Mouse (Mus musculus) G1E-ER4 (cell line): ENCODE results near the gene Alox8. TPM values are rescaled to one million over a fixed set of nuclear protein-coding genes. Genes with fewer than 3 reads are reported as not detected.

Experiments
- GATA1 ChIP-seq: IDR thresholded peaks from one replicate; pipeline ENCODE4 v1.8.0; 2012; ENCODE audit warnings: low read length, inconsistent platforms
- polyA plus RNA-seq: library from polyadenylated mRNA; stranded (reverse); fragments of >175 nt; gene quantifications from 2 replicates; pipeline ENCODE4 v1.2.3, GENCODE M21; 2012

Gene Alox8
- not detected in 2 replicates for polyA plus RNA-seq

DNA sequence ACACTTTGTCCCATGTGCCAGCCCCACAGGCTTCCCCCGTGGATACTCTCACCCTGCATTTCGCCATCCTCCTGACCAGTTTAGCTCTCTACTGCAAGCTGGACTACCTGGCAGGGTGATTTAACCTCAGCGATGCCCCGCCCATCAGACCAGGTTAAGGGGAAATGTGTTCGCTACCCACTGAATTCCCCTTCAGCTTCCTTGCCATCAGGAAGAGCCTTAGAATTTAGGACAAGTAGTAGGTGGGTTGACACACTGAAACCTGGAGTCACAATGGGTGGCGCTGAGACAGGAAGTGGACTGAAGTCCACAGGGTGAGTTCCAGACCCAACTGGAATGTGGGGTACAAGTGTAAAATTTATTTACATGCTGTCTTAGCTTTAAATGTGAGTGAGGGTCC lies at the start of gene Alox8:
TSS of gene Alox8 (minus strand) at position 101 of the 400 bp plus-strand sequence.
- TF ChIP-seq GATA1, result no peak

DNA sequence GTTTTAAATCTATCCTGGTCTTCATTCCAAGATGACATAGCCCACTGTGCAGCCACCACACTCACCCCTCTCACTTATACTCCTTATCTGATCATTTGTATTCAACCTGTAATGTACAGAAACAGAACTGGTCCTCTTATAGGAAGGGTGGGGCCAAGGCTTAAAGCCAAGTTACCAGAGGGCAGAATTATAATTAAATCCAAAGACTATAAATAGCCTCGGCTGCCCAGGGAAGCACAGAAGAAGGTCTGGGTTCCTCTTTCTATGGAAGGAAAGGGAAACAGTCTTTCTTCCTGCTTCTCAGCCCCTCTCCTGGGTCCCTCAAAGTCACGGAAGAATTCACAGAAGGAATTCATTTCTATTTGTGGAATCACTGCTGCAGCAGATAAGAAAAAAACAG lies 48.0 kb upstream of the Alox8 start:
- TF ChIP-seq GATA1, result no peak

DNA sequence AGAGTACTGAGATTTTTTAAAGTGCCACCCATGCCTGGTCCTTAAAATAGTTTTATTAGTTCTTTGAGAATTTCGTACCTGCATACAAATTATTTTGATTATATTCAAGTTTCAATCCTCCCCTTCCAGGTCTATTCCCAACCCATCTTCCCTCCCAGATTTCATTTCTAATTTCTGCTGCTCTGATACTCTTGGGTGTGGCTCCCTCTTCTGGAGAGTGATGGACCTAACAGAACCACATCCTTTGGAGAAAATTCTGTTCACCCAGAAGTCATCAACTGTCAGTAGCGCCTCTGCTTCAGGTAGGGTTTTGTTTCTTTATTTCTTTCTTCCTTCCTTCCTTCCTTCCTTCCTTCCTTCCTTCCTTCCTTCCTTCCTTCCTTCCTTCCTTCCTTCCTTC lies 47.3 kb upstream of the Alox8 start:
- no peak for TF ChIP-seq GATA1

- no peak for TF ChIP-seq GATA1
Observed at GRCm38 (mm10) chr11:69236926-69237260, 39.2 kb upstream of the Alox8 start, which contains the start of gene Gucy2e. TSS of gene Gucy2e (minus strand) at chr11:69237036.

DNA sequence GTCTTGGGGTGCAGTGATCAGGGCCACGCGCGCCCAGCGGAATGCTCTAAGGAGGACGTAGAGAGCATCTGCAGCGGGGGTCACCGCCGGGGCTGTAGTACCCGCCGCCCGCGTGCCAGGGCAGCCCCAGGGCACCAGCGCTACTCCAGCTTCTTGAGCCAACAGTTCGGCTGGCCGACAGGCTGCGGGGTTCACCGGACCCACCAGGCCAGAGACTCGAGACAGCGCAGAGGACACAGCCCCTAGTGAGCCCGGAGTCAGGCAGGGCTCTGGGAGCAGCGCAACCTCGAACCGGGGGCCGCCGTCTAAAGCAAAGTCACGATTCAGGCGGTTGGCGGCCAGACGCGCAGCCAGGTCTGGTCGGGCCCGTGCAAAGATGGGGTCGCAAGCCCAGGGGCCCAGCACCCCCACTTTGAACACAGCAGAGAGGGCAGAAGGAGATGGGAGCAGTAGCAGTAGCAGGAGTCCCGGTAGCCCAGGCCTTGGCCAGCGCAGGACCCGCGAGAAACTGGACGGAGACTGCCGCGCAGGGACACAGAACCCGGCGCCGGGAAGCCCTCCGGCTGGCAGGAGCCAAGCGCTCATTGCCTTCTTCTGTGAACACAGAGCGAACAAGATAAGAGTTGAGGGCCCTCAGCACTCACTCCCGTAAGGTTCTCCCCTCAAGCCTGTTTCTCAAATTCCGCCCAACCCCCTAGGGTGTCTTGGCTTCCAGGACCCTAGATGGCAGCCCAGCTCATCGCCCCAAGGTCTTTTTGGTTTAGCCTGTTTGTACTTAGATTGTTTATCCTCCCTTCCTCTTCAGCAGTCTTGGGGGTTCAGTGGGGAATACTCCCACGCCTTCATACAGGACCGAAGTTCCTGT lies 38.6 kb upstream of the Alox8 start:
- TF ChIP-seq GATA1, result no peak

GRCm38 (mm10) chr11:69235285-69236060 lies 37.8 kb upstream of the Alox8 start:
- no peak for TF ChIP-seq GATA1

- no peak for TF ChIP-seq GATA1
Observed at GRCm38 (mm10) chr11:69233141-69233540, 35.5 kb upstream of the Alox8 start.

DNA sequence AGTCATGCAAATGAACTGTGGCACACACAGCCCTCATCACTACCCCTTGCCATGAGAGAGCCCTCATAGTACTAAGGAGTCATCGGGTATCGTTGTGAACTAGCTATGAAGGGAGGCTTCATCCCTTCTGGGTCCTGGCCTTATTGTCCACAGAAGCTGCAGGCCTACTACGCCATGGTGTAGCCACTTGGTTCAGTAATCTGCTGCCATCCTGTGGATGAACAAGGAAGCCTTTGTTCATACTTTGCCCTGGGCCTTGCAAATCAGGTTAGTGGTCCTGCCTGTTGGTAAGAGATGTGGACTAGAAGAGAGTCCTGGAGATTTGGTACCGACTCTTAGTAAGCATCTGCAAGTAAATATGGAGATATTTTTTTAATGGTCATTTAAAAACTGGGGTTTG lies 32.8 kb upstream of the Alox8 start:
- TF ChIP-seq GATA1, result no peak

DNA sequence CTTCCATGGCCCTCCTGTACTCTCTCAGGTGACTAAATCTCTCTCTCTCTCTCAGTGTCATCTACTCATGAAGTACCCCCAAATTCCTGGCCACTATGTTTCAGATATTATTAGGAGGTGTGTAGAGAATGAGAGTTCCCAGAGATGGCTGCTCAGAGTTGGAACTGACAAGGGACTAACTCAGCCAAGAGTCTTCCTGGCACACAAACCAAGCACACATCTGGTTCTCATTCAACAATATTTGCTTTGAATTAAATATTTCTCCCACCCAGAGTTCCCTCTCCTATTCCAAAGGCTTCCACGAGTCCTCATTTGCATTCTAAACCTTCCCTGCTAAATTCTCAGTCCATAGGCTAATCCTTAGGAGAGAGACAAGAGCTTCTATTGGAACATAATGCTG lies 28.1 kb upstream of the Alox8 start:
- TF ChIP-seq GATA1, result no peak

- TF ChIP-seq GATA1, result no peak
Observed at GRCm38 (mm10) chr11:69223101-69223500, 25.5 kb upstream of the Alox8 start.

GRCm38 (mm10) chr11:69221070-69221469 lies 23.4 kb upstream of the Alox8 start:
- TF ChIP-seq GATA1, result no peak

DNA sequence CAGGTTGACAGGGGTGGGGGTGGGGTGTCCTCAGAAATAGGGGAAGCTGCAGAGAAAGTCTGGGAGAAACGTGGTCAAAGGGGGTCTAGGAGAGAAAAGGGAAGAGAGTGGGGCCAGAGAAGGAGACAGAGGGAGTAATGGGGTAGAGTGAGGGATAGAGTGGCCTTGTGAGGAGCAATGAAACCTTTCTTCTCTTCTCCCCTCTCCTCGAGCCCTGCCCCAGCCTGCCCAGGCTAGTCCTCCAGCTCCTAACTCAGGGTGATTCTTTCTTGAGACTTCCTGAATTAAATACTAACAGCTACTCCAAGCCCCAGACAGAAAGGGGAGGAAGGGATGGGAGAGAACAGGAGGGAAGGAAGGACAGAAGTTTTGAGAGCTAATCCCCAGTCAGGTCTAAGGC lies 21.0 kb upstream of the Alox8 start:
- TF ChIP-seq GATA1, result no peak

GRCm38 (mm10) chr11:69217411-69217810 lies 19.8 kb upstream of the Alox8 start:
- no peak for TF ChIP-seq GATA1

GRCm38 (mm10) chr11:69211431-69211830 lies 13.8 kb upstream of the Alox8 start:
- TF ChIP-seq GATA1, result no peak

DNA sequence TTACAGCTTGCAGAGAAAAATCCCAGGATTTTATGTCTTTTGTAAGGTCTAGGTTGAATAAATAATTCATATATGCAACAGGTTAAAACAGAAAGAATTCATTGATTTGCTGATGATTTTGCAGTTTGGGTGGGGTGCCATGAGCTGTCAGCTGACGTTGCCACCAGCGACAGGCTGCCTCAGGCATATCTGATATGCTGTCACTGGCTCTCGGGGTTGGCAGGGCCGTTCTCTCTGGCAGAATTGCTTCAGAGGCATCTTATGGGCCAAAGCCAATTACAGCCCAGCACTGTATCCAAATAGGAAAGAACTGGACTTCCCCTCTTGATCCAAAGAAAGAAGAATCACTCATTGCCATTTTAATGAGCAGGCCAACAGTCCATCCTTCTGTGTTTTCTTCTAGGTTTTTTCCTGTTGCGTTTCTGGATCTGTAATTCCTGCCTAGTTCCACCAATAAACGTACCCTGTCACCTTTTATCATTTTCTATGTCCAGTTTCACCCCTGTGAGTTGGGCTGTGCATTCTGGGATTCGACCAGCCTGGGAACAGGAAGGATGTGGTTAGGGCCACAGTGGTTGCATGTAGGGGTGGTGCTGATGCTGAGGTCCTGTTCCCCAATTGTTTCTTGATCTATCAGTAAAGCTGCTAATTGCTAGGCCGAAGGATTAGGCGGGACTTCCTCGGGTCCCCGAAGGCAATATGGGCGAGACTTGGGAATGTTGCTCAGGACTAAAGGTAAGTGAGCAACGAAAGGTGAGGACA lies 5.0 kb upstream of the Alox8 start:
- TF ChIP-seq GATA1, result no peak

GRCm38 (mm10) chr11:69200231-69200630 lies 2.6 kb upstream of the Alox8 start:
- TF ChIP-seq GATA1, result no peak
